Mouse (Mus musculus): ENCODE results near the gene Gm21887. TPM values are rescaled to one million over a fixed set of nuclear protein-coding genes. Genes with fewer than 3 reads are reported as not detected.
"Not testable (repeated sequence)": the region's sequence is repeated elsewhere in the genome, so short reads cannot be mapped to it uniquely, and the experiment has no call there.

Gene Gm21887
- total and polyA plus RNA-seq, 2 experiments from 2014 or later = 51.3 to 201 TPM

- WGBS = 52% methylated on average over 15 of the region's 15 CpGs
- not testable (repeated sequence) for H3K27me3 ChIP-seq (ENCODE audit: insufficient read depth, low read length); H3K4me1 ChIP-seq (ENCODE audit: insufficient read depth, low read length); ATAC-seq (ENCODE audit: low FRiP score); H3K4me2 ChIP-seq (ENCODE audit: low read depth, low read length, poor library complexity, severe bottlenecking); H3K9ac ChIP-seq (replicated peaks; ENCODE audit: low read length, poor library complexity, severe bottlenecking); H3K4me3 ChIP-seq (ENCODE audit: low read depth, low read length); H3K36me3 ChIP-seq (ENCODE audit: insufficient read depth, low read length); H3K27ac ChIP-seq (ENCODE audit: low read depth, low read length)
- peaks cover 12% of the 10 kb centered on the region; the same call in 1 of the 2 replicates for H3K9me3 ChIP-seq (ENCODE audit: low read length)
- TF ChIP-seq CTCF (IDR thresholded peaks at IDR 0.05) = peak; percentile 84
- DNase-seq (ENCODE audit: low spot score) = peak; percentile 88
Measured at GRCm38 (mm10) chrX:170021750-170022461, 12.4 kb downstream of the Gm21887 start.

Other genes starting within 250 kb of the Gm21887 start
- gene 4933400A11Rik, start 230.0 kb upstream of the Gm21887 start, total RNA-seq (2014; rRNA removed) = not detected in 2 replicates
- gene 4933400A11Rik, start 230.0 kb upstream of the Gm21887 start, polyA plus RNA-seq (2015; fragmentation: Nextera tagmentation; extraction: Ambion mirVana) = not detected in 2 replicates